Mouse (Mus musculus): ENCODE measurements around the gene Grhl3.

GRCm38 (mm10) chr4:135526039-135526710 is 47.3 kb downstream of the Grhl3 start:
- TF ChIP-seq CTCF (IDR thresholded peaks at IDR 0.05; ENCODE audit: control insufficient read depth, insufficient read depth, insufficient replicate concordance, low read depth, low read length) (no peak), POLR2A (IDR thresholded peaks at IDR 0.05; ENCODE audit: control insufficient read depth, low read depth, low read length) (no peak)

Data from testis, adult 2 months (tissue).